Mouse (Mus musculus): Measurements from ENCODE around the gene Rimbp2. TPM values are rescaled to one million over a fixed set of nuclear protein-coding genes. Genes with fewer than 3 reads are reported as not detected.
"Not testable (repeated sequence)": the region's sequence is repeated elsewhere in the genome, so short reads cannot be mapped to it uniquely, and the experiment has no call there.

Rimbp2 gene
- polyA plus RNA-seq, 1 experiment, result not detected

DNA sequence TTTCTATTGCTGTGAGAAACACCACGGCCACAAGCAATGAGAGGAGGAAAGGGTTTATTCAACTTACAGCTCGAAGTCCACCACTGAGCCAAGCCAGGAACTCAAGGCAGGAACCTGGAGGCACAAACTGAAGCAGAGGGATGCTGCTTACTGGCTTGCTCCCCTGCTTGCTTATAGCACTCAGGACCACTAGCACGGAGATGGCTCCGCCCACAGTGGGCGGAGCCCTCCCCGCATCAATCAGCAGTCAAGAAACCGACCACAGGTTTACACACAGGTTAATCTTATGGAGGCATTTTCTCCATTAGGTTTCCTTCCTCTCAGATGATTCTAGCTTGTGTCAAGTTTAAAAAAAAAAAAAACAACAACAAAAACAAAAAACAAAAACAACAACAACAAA lies 27.6 kb upstream of the Rimbp2 start:
- H3K4me3 ChIP-seq (replicated peaks; ENCODE audit: control insufficient read depth, low read depth, low read length), result no peak overlapping the region
- TF ChIP-seq POLR2A (IDR thresholded peaks at IDR 0.05; ENCODE audit: borderline replicate concordance, control insufficient read depth, low read depth, low read length) (no peak), CTCF (IDR thresholded peaks at IDR 0.05; ENCODE audit: control insufficient read depth, insufficient read depth, low read length) (no peak)
- no peak overlapping the region for H3K27ac ChIP-seq (ENCODE audit: control insufficient read depth, insufficient read depth, low read depth, low read length, poor library complexity)
- H3K4me1 ChIP-seq (ENCODE audit: control insufficient read depth, insufficient read depth, low read length), result no peaks in the 10 kb centered on the region
- 62% methylated on average over 7 of the region's 7 CpGs for WGBS

DNA sequence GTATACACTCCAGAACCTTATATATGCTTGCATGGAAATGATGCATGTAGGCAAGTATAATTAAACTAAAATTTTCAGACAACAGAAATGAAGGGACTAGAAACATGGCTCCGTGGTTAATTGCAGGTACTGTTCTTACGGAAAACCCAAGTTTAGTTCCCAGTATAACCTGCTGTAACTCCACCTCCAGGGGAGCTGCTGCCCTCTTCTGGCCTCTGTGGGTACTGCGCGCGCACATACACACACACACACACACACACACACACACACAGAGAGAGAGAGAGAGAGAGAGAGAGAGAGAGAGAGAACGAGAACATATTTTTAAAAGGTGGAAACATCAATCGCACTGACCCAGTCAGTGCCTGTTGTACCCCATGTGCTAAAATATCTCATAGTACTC lies 25.7 kb upstream of the Rimbp2 start:
- WGBS, result 90% methylated on average over 7 of the region's 7 CpGs
- TF ChIP-seq POLR2A (IDR thresholded peaks at IDR 0.05; ENCODE audit: borderline replicate concordance, control insufficient read depth, low read depth, low read length), result no peak
- peak; percentile 9; the same call in 1 of the 2 replicates for TF ChIP-seq CTCF (IDR thresholded peaks at IDR 0.05; ENCODE audit: control insufficient read depth, insufficient read depth, low read length)
- H3K4me1 ChIP-seq (ENCODE audit: control insufficient read depth, insufficient read depth, low read length), result no peaks in the 10 kb centered on the region
- no peak overlapping the region for H3K4me3 ChIP-seq (replicated peaks; ENCODE audit: control insufficient read depth, low read depth, low read length)
- no peak overlapping the region for H3K27ac ChIP-seq (ENCODE audit: control insufficient read depth, insufficient read depth, low read depth, low read length, poor library complexity)

DNA sequence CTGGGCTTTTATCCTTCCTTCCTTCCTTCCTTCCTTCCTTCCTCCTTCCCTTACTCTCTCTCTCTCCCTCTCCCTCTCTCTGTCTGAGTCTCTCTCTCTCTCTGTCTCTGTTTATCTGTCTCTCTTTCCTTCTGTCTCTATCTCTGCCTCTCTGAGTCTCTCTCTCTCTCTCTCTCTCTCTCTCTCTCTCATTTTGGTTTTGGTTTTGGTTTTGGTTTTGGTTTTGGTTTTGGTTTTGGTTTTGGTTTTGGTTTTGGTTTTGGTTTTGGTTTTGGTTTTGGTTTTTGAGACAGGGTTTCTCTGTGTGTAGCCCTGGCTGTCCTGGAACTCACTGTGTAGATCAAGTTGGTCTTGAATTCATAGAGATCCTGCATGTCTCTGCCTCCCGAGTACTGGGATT lies 24.2 kb upstream of the Rimbp2 start:
- not testable (repeated sequence) for H3K4me3 ChIP-seq (replicated peaks; ENCODE audit: control insufficient read depth, low read depth, low read length); H3K27ac ChIP-seq (ENCODE audit: control insufficient read depth, insufficient read depth, low read depth, low read length, poor library complexity)
- 80% methylated on average over 1 of the region's 1 CpGs for WGBS

DNA sequence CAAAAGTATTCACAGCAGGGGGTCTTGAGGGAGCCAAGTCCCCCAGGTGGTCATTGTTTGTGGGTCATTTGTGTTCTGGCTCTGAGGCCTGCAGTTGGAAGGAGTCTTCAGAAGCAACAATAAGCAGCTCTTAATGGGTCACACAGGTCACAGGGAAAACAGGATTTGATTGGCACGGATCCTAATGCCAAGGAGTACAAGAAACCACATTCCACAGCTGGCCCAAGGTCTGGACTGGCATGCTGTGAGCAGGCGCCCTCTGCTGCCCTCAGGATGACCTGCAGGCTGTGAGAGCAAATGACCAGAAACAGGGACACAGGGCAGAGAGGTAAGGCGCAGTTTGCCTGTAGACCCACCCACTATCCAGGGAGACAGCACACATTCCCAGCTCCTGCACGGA lies 23.0 kb upstream of the Rimbp2 start:
- H3K4me1 ChIP-seq (ENCODE audit: control insufficient read depth, insufficient read depth, low read length), result no peaks in the 10 kb centered on the region
- H3K27ac ChIP-seq (ENCODE audit: control insufficient read depth, insufficient read depth, low read depth, low read length, poor library complexity), result no peak overlapping the region
- TF ChIP-seq CTCF (IDR thresholded peaks at IDR 0.05; ENCODE audit: control insufficient read depth, insufficient read depth, low read length), result peak; percentile 56
- no peak for TF ChIP-seq POLR2A (IDR thresholded peaks at IDR 0.05; ENCODE audit: borderline replicate concordance, control insufficient read depth, low read depth, low read length)
- WGBS, result 48% methylated on average over 4 of the region's 4 CpGs
- H3K4me3 ChIP-seq (replicated peaks; ENCODE audit: control insufficient read depth, low read depth, low read length), result no peak overlapping the region

More for the DNA sequence above, 24.2 kb upstream of the Rimbp2 start:
- not testable (repeated sequence) for H3K4me1 ChIP-seq (ENCODE audit: control insufficient read depth, insufficient read depth, low read length)

DNA sequence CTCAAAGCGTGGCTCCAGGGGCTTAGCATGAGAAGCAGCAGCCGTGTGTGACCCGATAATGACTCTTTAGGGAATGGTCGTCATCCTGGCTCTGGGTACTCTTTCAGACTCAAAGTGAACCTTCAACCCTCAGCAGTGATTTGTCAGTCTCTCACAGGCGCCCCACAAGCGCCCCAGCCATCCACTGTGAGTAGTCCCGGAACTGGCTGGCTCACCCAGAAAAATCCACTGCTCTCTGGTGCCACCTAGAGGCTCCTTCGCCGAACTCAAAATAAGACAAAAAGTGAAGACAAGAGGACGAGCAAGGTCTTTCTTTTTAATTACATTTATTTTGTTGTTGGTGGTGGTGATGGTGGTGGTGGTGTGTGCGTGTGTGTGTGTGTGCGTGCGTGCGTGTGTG lies 18.0 kb upstream of the Rimbp2 start:
- 20% methylated on average over 14 of the region's 14 CpGs for WGBS
- Histone ChIP-seq H3K4me3 (replicated peaks; ENCODE audit: control insufficient read depth, low read depth, low read length) (no peak overlapping the region), H3K4me1 (ENCODE audit: control insufficient read depth, insufficient read depth, low read length) (no peaks in the 10 kb centered on the region), H3K27ac (ENCODE audit: control insufficient read depth, insufficient read depth, low read depth, low read length, poor library complexity) (no peak overlapping the region)
- TF ChIP-seq CTCF (IDR thresholded peaks at IDR 0.05; ENCODE audit: control insufficient read depth, insufficient read depth, low read length), result peak; percentile 60
- no peak for TF ChIP-seq POLR2A (IDR thresholded peaks at IDR 0.05; ENCODE audit: borderline replicate concordance, control insufficient read depth, low read depth, low read length)

DNA sequence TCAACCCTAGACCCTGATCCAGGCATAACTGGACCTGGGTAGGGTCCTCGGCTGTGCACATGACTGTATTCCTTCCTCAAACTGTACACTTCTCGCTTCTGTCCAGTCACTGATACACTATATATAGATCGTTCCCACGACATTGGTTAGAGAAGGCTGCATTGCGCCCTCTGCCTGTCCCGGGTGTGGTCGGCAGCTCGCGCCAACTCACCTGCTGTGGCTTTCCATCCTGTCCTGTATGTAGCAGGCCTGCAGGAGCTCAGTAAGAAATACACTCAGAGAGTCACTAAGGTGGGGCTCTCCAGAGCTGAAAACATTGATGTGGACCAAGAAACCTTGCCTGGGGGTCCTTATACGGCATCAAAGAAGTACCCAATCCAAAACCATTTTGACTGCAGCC lies 17.6 kb upstream of the Rimbp2 start:
- H3K4me3 ChIP-seq (replicated peaks; ENCODE audit: control insufficient read depth, low read depth, low read length), result no peak overlapping the region
- H3K4me1 ChIP-seq (ENCODE audit: control insufficient read depth, insufficient read depth, low read length), result no peaks in the 10 kb centered on the region
- TF ChIP-seq POLR2A (IDR thresholded peaks at IDR 0.05; ENCODE audit: borderline replicate concordance, control insufficient read depth, low read depth, low read length) (no peak), CTCF (IDR thresholded peaks at IDR 0.05; ENCODE audit: control insufficient read depth, insufficient read depth, low read length) (no peak)
- WGBS, result 69% methylated on average over 10 of the region's 10 CpGs
- no peak overlapping the region for H3K27ac ChIP-seq (ENCODE audit: control insufficient read depth, insufficient read depth, low read depth, low read length, poor library complexity)

- Histone ChIP-seq H3K4me1 (ENCODE audit: control insufficient read depth, insufficient read depth, low read length) (no peaks in the 10 kb centered on the region), H3K4me3 (replicated peaks; ENCODE audit: control insufficient read depth, low read depth, low read length) (no peak overlapping the region), H3K27ac (ENCODE audit: control insufficient read depth, insufficient read depth, low read depth, low read length, poor library complexity) (no peak overlapping the region)
- WGBS, result 55% methylated on average over 4 of the region's 4 CpGs
- no peak for TF ChIP-seq POLR2A (IDR thresholded peaks at IDR 0.05; ENCODE audit: borderline replicate concordance, control insufficient read depth, low read depth, low read length)
- TF ChIP-seq CTCF (IDR thresholded peaks at IDR 0.05; ENCODE audit: control insufficient read depth, insufficient read depth, low read length), result no peak
Measured at GRCm38 (mm10) chr5:128964353-128964752, 11.1 kb upstream of the Rimbp2 start.

DNA sequence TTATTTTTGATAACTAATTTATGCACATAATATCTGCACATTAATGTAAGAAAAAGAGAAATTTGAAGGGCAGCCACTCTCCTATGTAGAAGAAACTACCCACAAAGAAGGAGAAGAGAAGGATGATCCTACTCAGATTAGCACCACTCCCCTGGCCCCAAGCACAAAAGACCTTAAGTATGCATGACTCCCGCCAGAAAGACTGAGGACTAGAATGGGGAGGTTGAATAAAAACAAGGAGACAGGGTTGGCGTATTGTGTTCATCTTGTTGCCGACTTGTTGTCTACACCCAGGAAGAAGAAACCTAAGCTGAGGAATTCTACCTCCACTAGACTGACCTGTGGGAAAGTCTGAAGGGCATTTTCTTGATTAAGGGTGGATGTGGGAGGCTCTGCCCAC lies 5.6 kb upstream of the Rimbp2 start:
- Histone ChIP-seq H3K4me3 (replicated peaks; ENCODE audit: control insufficient read depth, low read depth, low read length) (no peak overlapping the region), H3K4me1 (ENCODE audit: control insufficient read depth, insufficient read depth, low read length) (no peaks in the 10 kb centered on the region), H3K27ac (ENCODE audit: control insufficient read depth, insufficient read depth, low read depth, low read length, poor library complexity) (no peak overlapping the region)
- TF ChIP-seq CTCF (IDR thresholded peaks at IDR 0.05; ENCODE audit: control insufficient read depth, insufficient read depth, low read length) (no peak), POLR2A (IDR thresholded peaks at IDR 0.05; ENCODE audit: borderline replicate concordance, control insufficient read depth, low read depth, low read length) (no peak)
- WGBS, result 89% methylated on average over 3 of the region's 3 CpGs

DNA sequence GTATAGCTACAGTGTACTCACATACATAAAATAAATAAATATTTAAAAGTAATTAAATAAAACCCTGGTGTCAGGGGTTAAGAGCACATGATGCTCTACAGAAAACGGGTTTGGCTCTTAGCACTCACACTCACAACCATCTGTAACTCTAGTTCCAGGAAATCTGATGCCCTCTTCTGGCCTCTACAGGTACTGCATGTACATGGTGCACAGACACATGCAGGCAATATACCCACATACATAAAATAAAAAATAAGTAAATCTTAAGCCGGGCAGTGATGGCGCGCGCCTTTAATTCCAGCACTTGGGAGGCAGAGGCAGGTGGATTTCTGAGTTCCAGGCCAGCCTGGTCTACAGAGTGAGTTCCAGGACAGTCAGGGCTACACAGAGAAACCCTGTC lies 1.1 kb upstream of the Rimbp2 start:
- not testable (repeated sequence) for H3K4me3 ChIP-seq (replicated peaks; ENCODE audit: control insufficient read depth, low read depth, low read length); H3K27ac ChIP-seq (ENCODE audit: control insufficient read depth, insufficient read depth, low read depth, low read length, poor library complexity); H3K4me1 ChIP-seq (ENCODE audit: control insufficient read depth, insufficient read depth, low read length)
- 81% methylated on average over 5 of the region's 5 CpGs for WGBS

Measured in bone marrow, adult 2 months (tissue).